ENCODE assay signal across 32 mouse cellular contexts in genomic region chr4:79357720-79358119, GRCm38 (mm10).
A peak's percentile ranks its signal among the peaks of the same experiment; 100 is the strongest.
DNase-seq lines count a peak whose midpoint lies in the region; ATAC-seq and TF ChIP-seq lines count a peak whose summit lies in the region.
"Had no signal": no experiment of that assay in that cellular context is flagged by ENCODE, and none has a peak within 500 bp of the region (broad histone marks: within the 10 kb centered on the region; RNA-seq: fewer than 3 reads in every experiment).

No protein-coding gene starts in this region.

- no peak overlapping the region for H3K4me3 ChIP-seq in lung, embryonic 14.5 days (ENCODE audit: low read depth, low read length)
- H3K4me3 ChIP-seq in embryonic facial prominence, embryonic 10.5 days, result no peak overlapping the region
- H3K4me3 ChIP-seq: embryonic facial prominence, embryonic 13.5 days; erythroblast, embryonic 14.5 days; gastrocnemius, adult 2 months; heart, adult 2 months; heart, embryonic 13.5 days; left cerebral cortex, adult 2 months; limb, embryonic 12.5 days; liver, embryonic 15.5 days; midbrain, embryonic 12.5 days; myocyte; neural tube, embryonic 13.5 days; stomach, embryonic 15.5 days had no signal

- H3K4me1 ChIP-seq in lung, embryonic 14.5 days (ENCODE audit: insufficient read depth), result no peaks in the 10 kb centered on the region
- H3K4me1 ChIP-seq in embryonic facial prominence, embryonic 10.5 days, result no peaks in the 10 kb centered on the region
- H3K4me1 ChIP-seq: embryonic facial prominence, embryonic 13.5 days; heart, embryonic 13.5 days; limb, embryonic 12.5 days; liver, embryonic 15.5 days; midbrain, embryonic 12.5 days; neural tube, embryonic 13.5 days; stomach, embryonic 15.5 days had no signal

- no peak overlapping the region for H3K4me2 ChIP-seq in lung, embryonic 14.5 days
- H3K4me2 ChIP-seq: embryonic facial prominence, embryonic 13.5 days; heart, embryonic 13.5 days; hindbrain, embryonic 14.5 days; limb, embryonic 12.5 days; liver, embryonic 15.5 days; midbrain, embryonic 12.5 days; neural tube, embryonic 13.5 days; stomach, embryonic 15.5 days had no signal

- H3K9ac ChIP-seq in lung, embryonic 14.5 days, result no peak overlapping the region
- H3K9ac ChIP-seq: embryonic facial prominence, embryonic 13.5 days; heart, embryonic 13.5 days; hindbrain, embryonic 14.5 days; limb, embryonic 12.5 days; liver, embryonic 15.5 days; midbrain, embryonic 12.5 days; neural tube, embryonic 13.5 days; stomach, embryonic 15.5 days had no signal

- no peaks in the 10 kb centered on the region for H3K27me3 ChIP-seq in lung, embryonic 14.5 days (ENCODE audit: insufficient read depth, low read length)
- no peaks in the 10 kb centered on the region for H3K27me3 ChIP-seq in embryonic facial prominence, embryonic 10.5 days (replicated peaks; ENCODE audit: low read depth, poor library complexity, severe bottlenecking)
- H3K27me3 ChIP-seq: embryonic facial prominence, embryonic 13.5 days; heart, embryonic 13.5 days; limb, embryonic 12.5 days; liver, embryonic 15.5 days; midbrain, embryonic 12.5 days; neural tube, embryonic 13.5 days; Patski; stomach, embryonic 15.5 days had no signal

- no peaks in the 10 kb centered on the region for H3K9me3 ChIP-seq in lung, embryonic 14.5 days (ENCODE audit: low read depth, low read length)
- no peaks in the 10 kb centered on the region for H3K9me3 ChIP-seq in embryonic facial prominence, embryonic 10.5 days
- H3K9me3 ChIP-seq: embryonic facial prominence, embryonic 13.5 days; heart, embryonic 13.5 days; limb, embryonic 12.5 days; liver, embryonic 15.5 days; midbrain, embryonic 12.5 days; neural tube, embryonic 13.5 days; stomach, embryonic 15.5 days had no signal

- no peak overlapping the region for H3K27ac ChIP-seq in lung, embryonic 14.5 days (ENCODE audit: low read depth)
- H3K27ac ChIP-seq in embryonic facial prominence, embryonic 10.5 days (replicated peaks), result no peak overlapping the region
- H3K27ac ChIP-seq: embryonic facial prominence, embryonic 13.5 days; gastrocnemius, adult 2 months; heart, adult 2 months; heart, embryonic 13.5 days; hindbrain, embryonic 14.5 days; left cerebral cortex, adult 2 months; limb, embryonic 12.5 days; liver, embryonic 15.5 days; midbrain, embryonic 12.5 days; neural tube, embryonic 13.5 days; stomach, embryonic 15.5 days had no signal

- WGBS in lung, embryonic 14.5 days, result 70% methylated on average over 1 of the region's 1 CpGs
- 74% methylated on average over 1 of the region's 1 CpGs for WGBS in embryonic facial prominence, embryonic 10.5 days

- no peaks in the 10 kb centered on the region for H3K36me3 ChIP-seq in lung, embryonic 14.5 days (ENCODE audit: insufficient read depth)
- no peaks in the 10 kb centered on the region for H3K36me3 ChIP-seq in embryonic facial prominence, embryonic 10.5 days (replicated peaks)
- H3K36me3 ChIP-seq: embryonic facial prominence, embryonic 13.5 days; heart, embryonic 13.5 days; limb, embryonic 12.5 days; liver, embryonic 15.5 days; midbrain, embryonic 12.5 days; neural tube, embryonic 13.5 days; stomach, embryonic 15.5 days had no signal

- peak; percentile 67 for DNase-seq in lung, embryonic 14.5 days
- no peak for DNase-seq in lung, adult 18-20 months
- DNase-seq in R1 (ENCODE audit: low read depth, low spot score), result peak; percentile 23
- DNase-seq in embryonic facial prominence, embryonic 10.5 days (ENCODE audit: low spot score), result peak; percentile 15
- peak; percentile 12 for DNase-seq in lung, postnatal 14 days
- no peak for DNase-seq in layer of hippocampus, postnatal 14 days (ENCODE audit: low spot score in 2 of 2)
- DNase-seq in spleen, postnatal 14 days (ENCODE audit: low spot score in 2 of 2), result no peak
- no peak for DNase-seq in ovary, postnatal 36 days (ENCODE audit: low spot score)
- DNase-seq: adrenal gland, postnatal 14 days; cerebellum, adult 11 months; cerebellum, adult 9-11 months; gastrocnemius, adult 2 months; gastrocnemius, postnatal 36 days; heart, adult 2 months; heart, postnatal 10 days; kidney, adult 11 months; kidney, postnatal 14 days; thymus, postnatal 14 days had no signal

- TF ChIP-seq CTCF in lung, embryonic 14.5 days (IDR thresholded peaks at IDR 0.05; ENCODE audit: low read depth), result no peak

- peak; percentile 80 for ATAC-seq in lung, embryonic 14.5 days (ENCODE audit: insufficient read depth)
- ATAC-seq: forebrain, embryonic 16.5 days; inflammation-experienced regulatory T-cells, adult 6 months; Patski had no signal

Comparison
In these comparisons a context has a peak if more than half of its experiments do, and no peak if none do; other contexts are left out.
1. DNase-seq: peak in lung, embryonic 14.5 days (single experiment), R1 (single experiment), embryonic facial prominence, embryonic 10.5 days (single experiment) and lung, postnatal 14 days (single experiment); none in lung, adult 18-20 months (0 of 2), layer of hippocampus, postnatal 14 days (0 of 2), spleen, postnatal 14 days (0 of 2) and ovary, postnatal 36 days (single experiment).